Mouse (Mus musculus): Measurements from ENCODE around the gene Ctnnal1. TPM values are rescaled to one million over a fixed set of nuclear protein-coding genes. Genes with fewer than 3 reads are reported as not detected.
A peak's percentile ranks its signal among the peaks of the same experiment; 100 is the strongest.

Ctnnal1 gene
- total RNA-seq, 2 experiments from 2014 or later, result 16.6 to 17.1 TPM

- no peak for DNase-seq (ENCODE audit: extremely low spot score in 1 of 2, low spot score in 2 of 2)
- intact Hi-C loops (cut with DNase I), result no loop called here
Observed at GRCm38 (mm10) chr4:56824231-56824630, 40.8 kb downstream of the Ctnnal1 start.

GRCm38 (mm10) chr4:56820017-56820550 is 44.9 kb downstream of the Ctnnal1 start:
- no peak for DNase-seq (ENCODE audit: extremely low spot score in 1 of 2, low spot score in 2 of 2)
- intact Hi-C loops (cut with DNase I), result no loop called here

GRCm38 (mm10) chr4:56815131-56815530 is 49.9 kb downstream of the Ctnnal1 start:
- DNase-seq (ENCODE audit: extremely low spot score in 1 of 2, low spot score in 2 of 2), result no peak
- intact Hi-C loops (cut with DNase I), result no loop called here

GRCm38 (mm10) chr4:56812096-56812495 is 52.9 kb downstream of the Ctnnal1 start:
- intact Hi-C loops (cut with DNase I), result no loop called here

GRCm38 (mm10) chr4:56811642-56812041 is 53.3 kb downstream of the Ctnnal1 start:
- intact Hi-C loops (cut with DNase I), result no loop called here
- DNase-seq (ENCODE audit: extremely low spot score in 1 of 2, low spot score in 2 of 2), result no peak

More at GRCm38 (mm10) chr4:56812096-56812495, 52.9 kb downstream of the Ctnnal1 start:
- no peak for DNase-seq (ENCODE audit: extremely low spot score in 1 of 2, low spot score in 2 of 2)

GRCm38 (mm10) chr4:56809050-56809449 is 55.9 kb downstream of the Ctnnal1 start:
- DNase-seq (ENCODE audit: extremely low spot score in 1 of 2, low spot score in 2 of 2), result no peak
- intact Hi-C loops (cut with DNase I), result no loop called here

- intact Hi-C loops (cut with DNase I), result no loop called here
Observed at GRCm38 (mm10) chr4:56802669-56803150, 62.3 kb downstream of the Ctnnal1 start.

GRCm38 (mm10) chr4:56801907-56802668 is 62.9 kb downstream of the Ctnnal1 start, which contains the start of the genes Elp1 and Fam206a:
Elp1 (minus strand) TSS chr4:56802331.
Fam206a (plus strand) TSS chr4:56802345.
- peak; percentile 94 to 95 for DNase-seq (ENCODE audit: extremely low spot score in 1 of 2, low spot score in 2 of 2)
- intact Hi-C loops (cut with DNase I), result no loop called here

More at GRCm38 (mm10) chr4:56802669-56803150, 62.3 kb downstream of the Ctnnal1 start:
- no peak for DNase-seq (ENCODE audit: extremely low spot score in 1 of 2, low spot score in 2 of 2)

GRCm38 (mm10) chr4:56791373-56791772 is 73.6 kb downstream of the Ctnnal1 start:
- DNase-seq (ENCODE audit: extremely low spot score in 1 of 2, low spot score in 2 of 2), result no peak
- intact Hi-C loops (cut with DNase I), result loop anchor here (5.0 kb wide), 1 partner anchor 34 kb away; no protein-coding TSS in a partner anchor

GRCm38 (mm10) chr4:56771065-56771464 is 93.9 kb downstream of the Ctnnal1 start:
- intact Hi-C loops (cut with DNase I), result no loop called here
- DNase-seq (ENCODE audit: extremely low spot score in 1 of 2, low spot score in 2 of 2), result no peak

- intact Hi-C loops (cut with DNase I), result no loop called here
- no peak for DNase-seq (ENCODE audit: extremely low spot score in 1 of 2, low spot score in 2 of 2)
Observed at GRCm38 (mm10) chr4:56768913-56769312, 96.1 kb downstream of the Ctnnal1 start.

GRCm38 (mm10) chr4:56767861-56768284 is 97.1 kb downstream of the Ctnnal1 start:
- intact Hi-C loops (cut with DNase I), result no loop called here
- DNase-seq (ENCODE audit: extremely low spot score in 1 of 2, low spot score in 2 of 2), result no peak

Small RNAs within 50 kb of the gene (microRNA-seq; reads per million reads assigned to microRNA genes)
- 44.6 reads per million, percentile 49 among the genes with 10 or more reads in this experiment for gene Mir32

Other genes with a start within 250 kb of the Ctnnal1 start
- not detected for gene Gm26657, start 125.1 kb downstream of the Ctnnal1 start, total RNA-seq (2021)
- not detected for gene Actl7b, start 123.7 kb downstream of the Ctnnal1 start, total RNA-seq (2021)
- gene Actl7a, start 121.8 kb downstream of the Ctnnal1 start, total RNA-seq (2021), result not detected
- gene Elp1, start 62.9 kb downstream of the Ctnnal1 start, total RNA-seq (2021), result 10 to 100 TPM; 82.9 to 86.3 TPM
- 10 to 100 TPM; 20.7 to 21.2 TPM for gene Fam206a, start 62.8 kb downstream of the Ctnnal1 start, total RNA-seq (2021)
- gene Tmem245, start 82.2 kb upstream of the Ctnnal1 start, total RNA-seq (2021), result 10 to 100 TPM; 31.6 to 36.4 TPM
- 100 to 1,000 TPM; 107 to 121 TPM for gene Frrs1l, start 125.2 kb upstream of the Ctnnal1 start, total RNA-seq (2021)